Mouse (Mus musculus) ovary, postnatal 14 days (tissue): ENCODE measurements at regions not wholly inside any gene's neighbourhood (a gene's known extent, or its start where the extent isn't known, plus 50 kb on each side); places are given as distances from the start of the nearest gene placed in this dataset.

Experiments
- DNase-seq: peaks from one replicate; pipeline ENCODE4 v3.0.0; 2022; ENCODE audit warnings: low spot score

DNA sequence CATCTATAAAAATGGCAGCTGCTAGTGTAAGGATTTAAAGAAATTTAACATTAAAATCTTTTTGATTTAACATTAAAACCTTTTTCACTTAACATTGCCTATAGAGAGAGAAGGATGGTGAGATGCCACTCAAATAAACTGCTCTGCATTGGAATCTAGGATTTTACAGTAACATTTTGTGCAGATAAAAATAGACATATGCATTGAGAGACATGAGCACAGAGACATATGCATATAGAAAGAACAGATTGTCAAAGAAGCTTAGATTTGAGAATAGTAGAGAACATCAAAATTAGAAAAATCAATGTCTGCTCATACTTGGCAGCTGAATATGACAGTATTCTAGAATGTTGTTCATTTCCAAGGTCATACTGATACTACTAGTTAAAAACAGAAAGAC, 220.2 kb downstream of the Arap2 start:
- DNase-seq: no peak

DNA sequence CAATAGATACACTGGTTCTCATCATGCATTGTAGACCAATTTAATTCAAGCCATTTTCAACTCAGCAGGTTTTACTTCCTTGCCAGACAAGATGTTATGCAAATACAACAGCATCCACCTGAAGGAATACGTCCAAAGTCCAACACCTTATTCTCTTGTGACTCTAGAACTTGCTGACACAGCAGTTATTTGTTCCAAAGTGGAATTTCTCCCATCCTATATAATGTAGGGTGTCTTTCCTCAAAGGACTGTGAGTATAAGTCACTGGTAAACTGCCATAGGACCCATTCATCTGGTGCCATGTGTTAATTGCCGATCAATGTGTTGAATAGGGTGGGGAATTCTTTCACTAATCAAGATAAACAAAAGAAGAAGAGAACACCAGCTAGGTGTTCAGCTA, 226.7 kb downstream of the Arap2 start:
- no peak for DNase-seq

DNA sequence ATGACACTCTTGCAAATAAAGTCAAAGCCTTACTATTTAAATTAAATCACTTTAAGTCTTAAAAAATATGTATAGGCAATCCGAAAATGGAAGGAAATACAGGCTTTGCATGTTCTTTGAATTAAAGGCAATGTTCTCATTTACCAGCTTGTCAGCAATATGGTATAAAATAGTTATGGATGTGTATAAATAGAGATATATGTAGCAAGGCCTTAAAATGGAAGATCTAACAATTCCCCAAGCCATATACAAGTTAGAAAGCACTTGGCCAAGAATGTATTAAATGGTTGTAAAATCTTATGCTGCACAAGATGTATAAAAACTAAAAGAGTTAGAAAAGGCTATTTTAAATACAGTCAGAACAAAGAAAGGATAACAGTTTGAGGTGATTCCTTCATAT, 254.1 kb downstream of the Arap2 start:
- DNase-seq: no peak

GRCm38 (mm10) chr5:62483521-62483920, 282.4 kb downstream of the Arap2 start:
- DNase-seq: peak; percentile 19

- no peak for DNase-seq
These were observed 285.0 kb downstream of the Arap2 start for GRCm38 (mm10) chr5:62480967-62481366.

GRCm38 (mm10) chr5:62473412-62473811, 292.5 kb downstream of the Arap2 start:
- no peak for DNase-seq

DNA sequence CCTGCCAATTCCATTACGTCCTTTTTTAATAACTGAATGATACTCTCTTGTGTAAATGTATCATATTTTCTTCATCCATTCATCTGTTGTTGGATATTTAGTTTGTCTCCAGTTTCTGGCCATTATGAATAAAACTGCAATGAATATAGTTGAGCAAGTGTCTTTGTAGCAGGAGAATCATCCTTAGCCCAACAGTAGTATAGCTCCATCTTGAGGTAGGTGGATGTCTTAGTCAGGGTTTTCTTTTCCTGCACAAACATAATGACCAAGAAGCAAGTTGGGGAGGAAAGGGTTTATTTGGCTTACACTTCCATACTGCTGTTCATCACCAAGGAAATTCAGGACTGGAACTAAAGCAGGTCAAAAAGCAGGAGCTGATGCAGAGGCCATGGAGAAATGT, 299.2 kb downstream of the Arap2 start:
- no peak for DNase-seq

DNA sequence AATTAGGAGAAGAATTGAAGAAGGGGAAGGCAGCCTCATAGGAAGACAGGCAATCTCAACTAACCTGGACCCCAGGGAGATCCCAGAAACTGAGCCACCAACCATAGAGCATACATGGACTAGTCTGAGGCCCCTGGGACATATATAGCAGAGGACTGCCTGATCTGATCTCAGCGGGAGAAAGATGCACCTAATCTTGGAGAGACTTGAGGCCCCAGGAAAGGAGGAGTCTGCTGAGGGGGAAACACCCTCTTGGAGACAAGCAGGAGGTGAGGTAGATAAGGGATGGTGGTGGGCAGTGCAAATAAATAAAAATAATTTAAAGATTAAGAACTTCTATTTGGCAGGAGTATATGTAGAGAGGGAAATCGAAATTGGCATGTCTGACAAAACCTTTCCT, 303.4 kb downstream of the Arap2 start:
- DNase-seq: no peak
